Mouse (Mus musculus) midbrain, postnatal 0 days (tissue): ENCODE results near the gene Itgb7. TPM values are rescaled to one million over a fixed set of nuclear protein-coding genes. Genes with fewer than 3 reads are reported as not detected.

Experiments used
- ATAC-seq: fragments of 200-750 bp; cut with Nextera tagmentation; 2 replicates; pipeline ENCODE4 v1.8.0; 2017; ENCODE audit warnings: moderate number of reproducible peaks, mild to moderate bottlenecking, moderate TSS enrichment, moderate library complexity; ENCODE audit not compliant: low FRiP score
- DNase-seq: peaks from one replicate; pipeline ENCODE4 v3.0.0-alpha.2; 2015; ENCODE audit warnings: low spot score
- H3K27ac ChIP-seq: fragments of 300-500 bp; sonication (generic); 2 replicates; pipeline ENCODE4 v1.5.1; 2014; ENCODE audit warnings: low read depth, mild to moderate bottlenecking, low read length, mixed read lengths
- H3K27me3 ChIP-seq: fragments of 300-500 bp; sonication (generic); 2 replicates; pipeline ENCODE4 v1.6.1; 2014; ENCODE audit warnings: low read length, control low read depth, mixed read lengths; ENCODE audit not compliant: insufficient read depth
- H3K36me3 ChIP-seq: fragments of 300-500 bp; sonication (generic); 2 replicates; pipeline ENCODE4 v1.6.1; 2014; ENCODE audit warnings: low read length, control low read depth, mixed read lengths; ENCODE audit not compliant: insufficient read depth
- H3K4me1 ChIP-seq: fragments of 300-500 bp; sonication (generic); 2 replicates; pipeline ENCODE4 v1.6.1; 2014; ENCODE audit warnings: mild to moderate bottlenecking, control low read depth, antibody characterized with exemption, low read length, mixed read lengths; ENCODE audit not compliant: insufficient read depth
- H3K4me2 ChIP-seq: fragments of 300-500 bp; sonication (generic); 2 replicates; pipeline ENCODE4 v1.6.1; 2014; ENCODE audit warnings: low read depth, mild to moderate bottlenecking, low read length, mixed read lengths; ENCODE audit not compliant: poor library complexity, severe bottlenecking
- H3K4me3 ChIP-seq: fragments of 300-500 bp; sonication (generic); 2 replicates; pipeline ENCODE4 v1.5.1; 2014; ENCODE audit warnings: low read depth, mild to moderate bottlenecking, low read length, moderate library complexity
- H3K9ac ChIP-seq: fragments of 300-500 bp; sonication (generic); replicated peaks from 2 replicates; pipeline ENCODE4 v1.6.1; 2014; ENCODE audit warnings: mild to moderate bottlenecking, low read length, moderate library complexity, mixed read lengths; ENCODE audit not compliant: poor library complexity, severe bottlenecking
- H3K9me3 ChIP-seq: fragments of 300-500 bp; sonication (generic); 2 replicates; pipeline ENCODE4 v1.6.1; 2016; ENCODE audit warnings: low read length, control low read depth
- CTCF ChIP-seq: IDR thresholded peaks from 2 replicates; pipeline ENCODE4 v1.5.1; 2016; ENCODE audit warnings: antibody characterized with exemption, mild to moderate bottlenecking
- WGBS: fragments of 180-500 bp; shearing (Covaris S2); extraction: QIAGEN DNeasy Blood & Tissue Kit; methylation state at CpG from one replicate; pipeline ENCODE4 v1.1.7; 2014; 5-methylcytosine and 5-hydroxymethylcytosine counted together
- polyA plus RNA-seq: library from polyadenylated mRNA; unstranded; fragments of >200 nt; fragmentation: Nextera tagmentation; extraction: Ambion mirVana; gene quantifications from 2 replicates; pipeline ENCODE4 v1.2.1, GENCODE M21; 2015
- total RNA-seq: library from RNA; depleted of rRNA; stranded (reverse); fragments of >200 nt; gene quantifications from 2 replicates; pipeline ENCODE4 v1.2.3, GENCODE M21; 2014

The Itgb7 gene
- total and polyA plus RNA-seq, 2 experiments from 2014 or later, result 0.88 to 1.2 TPM

DNA sequence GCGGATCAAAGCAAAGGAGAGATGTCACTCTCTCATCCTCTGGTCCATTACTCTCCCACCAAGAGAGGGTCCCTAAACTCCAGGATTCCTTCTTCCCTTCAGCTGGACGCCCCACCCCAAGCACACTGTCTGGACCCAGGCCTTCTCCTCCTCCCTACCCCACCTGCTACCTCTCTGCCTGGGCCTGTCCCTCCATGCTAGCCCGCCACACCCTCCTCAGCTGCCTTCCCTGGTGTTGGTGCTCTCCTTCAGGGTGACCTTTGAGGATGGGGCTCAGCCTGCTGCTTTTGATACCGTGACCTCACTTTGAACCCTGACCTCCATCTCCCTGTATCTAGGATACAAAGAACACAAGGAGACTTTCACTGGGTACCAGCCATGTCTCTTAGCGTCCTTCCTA lies 18.8 kb upstream of the Itgb7 start:
- DNase-seq (no peak), ATAC-seq (no peak)
- Histone ChIP-seq H3K4me2 (no peak overlapping the region), H3K9me3 (no peaks in the 10 kb centered on the region), H3K27me3 (peaks cover 11% of the 10 kb centered on the region; the same call in 1 of the 2 replicates), H3K36me3 (no peaks in the 10 kb centered on the region), H3K4me1 (no peaks in the 10 kb centered on the region), H3K4me3 (no peak overlapping the region), H3K9ac (no peak overlapping the region), H3K27ac (no peak overlapping the region)
- WGBS, result 63% methylated on average over 5 of the region's 5 CpGs
- no peak for TF ChIP-seq CTCF

DNA sequence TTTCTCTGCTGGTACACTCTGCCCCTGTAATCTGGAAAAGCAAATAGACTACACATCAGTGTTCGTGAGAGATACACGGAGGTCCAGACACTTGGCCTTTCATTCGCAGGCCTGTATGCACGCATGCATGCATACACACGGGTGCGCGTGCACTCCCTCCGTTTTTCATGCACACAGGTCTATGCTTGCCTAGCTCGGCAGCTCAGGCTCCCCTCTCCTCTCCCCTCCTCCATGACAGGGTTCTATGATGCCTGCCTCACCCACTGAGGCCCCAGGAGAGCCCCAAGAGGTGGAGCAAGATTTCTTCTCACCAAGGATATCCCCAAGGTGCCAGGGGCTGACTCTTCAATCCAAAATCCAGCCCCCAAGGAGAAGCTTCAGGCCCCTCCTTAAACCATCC lies 18.2 kb upstream of the Itgb7 start:
- Histone ChIP-seq H3K9me3 (no peaks in the 10 kb centered on the region), H3K27ac (peak overlapping the region; percentile 26; the same call in 1 of the 2 replicates), H3K27me3 (peaks cover 11% of the 10 kb centered on the region), H3K36me3 (no peaks in the 10 kb centered on the region), H3K4me1 (peaks cover under 1% of the 10 kb centered on the region; the same call in 1 of the 2 replicates), H3K9ac (no peak overlapping the region), H3K4me2 (no peak overlapping the region), H3K4me3 (no peak overlapping the region)
- ATAC-seq, result no peak
- WGBS, result 56% methylated on average over 9 of the region's 9 CpGs
- no peak for DNase-seq
- no peak for TF ChIP-seq CTCF

DNA sequence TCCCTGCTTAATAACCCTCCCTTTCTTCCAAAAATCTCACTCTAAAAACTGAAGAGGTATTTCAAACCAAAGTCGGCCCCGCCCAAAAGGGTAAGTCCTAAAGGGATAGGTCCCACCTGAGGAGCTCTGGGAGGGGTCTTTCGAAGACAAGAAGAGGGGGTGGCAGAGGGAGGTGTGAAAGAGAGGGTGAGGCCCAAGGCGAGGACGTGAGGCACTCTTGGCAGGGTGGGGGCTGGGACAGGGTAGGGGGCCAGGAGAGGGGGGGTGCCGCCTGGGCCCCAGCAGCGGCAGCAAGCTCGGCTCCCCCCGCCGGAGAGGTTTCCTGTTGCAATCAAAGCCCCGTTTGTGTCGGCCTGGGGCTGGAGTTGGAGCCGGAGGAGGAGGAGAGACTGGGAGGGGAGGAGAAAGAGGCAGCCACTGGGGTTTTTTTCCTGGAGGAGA lies 17.5 kb upstream of the Itgb7 start:
- Histone ChIP-seq H3K4me3 (no peak overlapping the region), H3K4me2 (0 out of 2 replicates have a peak overlapping the region, but pooled peaks have one; percentile 9), H3K27me3 (peaks cover 13% of the 10 kb centered on the region), H3K36me3 (no peaks in the 10 kb centered on the region), H3K27ac (no peak overlapping the region), H3K4me1 (peaks cover 3% of the 10 kb centered on the region; the same call in 1 of the 2 replicates), H3K9ac (no peak overlapping the region), H3K9me3 (no peaks in the 10 kb centered on the region)
- no peak for DNase-seq
- 2% methylated on average over 11 of the region's 13 CpGs for WGBS
- no peak for TF ChIP-seq CTCF
- no peak for ATAC-seq

DNA sequence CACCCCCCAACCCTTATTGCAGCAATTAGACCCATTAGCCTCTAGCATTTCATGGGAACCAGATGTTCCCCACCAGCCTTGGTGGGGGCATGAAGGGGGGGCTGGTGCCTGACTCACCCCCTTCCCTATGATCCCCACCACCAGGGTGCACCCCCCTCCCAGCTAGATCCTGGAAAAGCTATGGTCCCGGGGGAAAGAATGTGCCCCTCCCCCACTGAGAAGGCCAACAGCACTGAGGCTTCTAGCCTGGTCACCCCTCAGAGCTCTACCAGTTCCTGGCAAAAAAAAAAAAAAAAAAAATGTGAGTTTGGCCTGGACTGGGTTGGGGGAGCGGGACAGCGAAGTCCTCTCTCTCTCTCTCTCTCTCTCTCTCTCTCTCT lies 17.1 kb upstream of the Itgb7 start:
- H3K36me3 ChIP-seq, result no peaks in the 10 kb centered on the region
- H3K9me3 ChIP-seq, result no peaks in the 10 kb centered on the region
- WGBS, result 8% methylated on average over 3 of the region's 3 CpGs
- H3K4me3 ChIP-seq, result no peak overlapping the region
- ATAC-seq, result no peak
- H3K4me1 ChIP-seq, result peaks cover 3% of the 10 kb centered on the region; the same call in 1 of the 2 replicates
- peaks cover 17% of the 10 kb centered on the region for H3K27me3 ChIP-seq
- TF ChIP-seq CTCF, result no peak
- H3K27ac ChIP-seq, result no peak overlapping the region
- no peak for DNase-seq
- no peak overlapping the region for H3K9ac ChIP-seq
- H3K4me2 ChIP-seq, result no peak overlapping the region

DNA sequence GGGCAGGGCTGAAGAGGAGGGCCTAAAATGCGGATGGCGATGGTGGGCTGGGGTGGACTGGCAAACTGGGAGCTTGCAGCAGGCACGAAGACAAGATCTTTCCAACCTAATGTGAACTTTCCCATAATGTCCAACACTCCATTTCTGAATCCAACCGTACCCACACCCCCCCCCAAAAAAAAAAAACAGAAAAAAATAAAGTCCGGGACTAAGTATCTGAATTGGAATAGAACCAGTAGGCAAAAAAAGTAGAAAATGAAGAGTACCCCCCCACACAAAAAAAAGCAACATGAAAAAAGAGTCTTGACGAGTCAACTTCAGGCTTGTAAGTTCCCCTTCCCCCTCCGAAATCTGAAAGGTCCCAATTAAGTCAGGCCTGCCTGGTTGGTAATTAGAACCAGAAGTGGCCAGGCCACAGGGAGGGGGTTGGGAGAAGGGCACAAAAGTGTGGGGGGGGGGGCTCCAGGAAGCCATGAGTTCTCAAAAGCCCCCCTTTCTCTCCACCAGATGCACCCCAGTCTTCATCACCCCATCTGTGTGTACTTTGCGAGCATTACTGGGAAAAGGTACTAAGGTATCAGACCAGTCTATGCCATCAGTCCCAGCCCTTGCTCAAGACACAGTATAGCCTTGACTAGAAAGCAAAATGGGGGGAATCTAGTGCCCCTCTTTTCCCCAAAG lies 16.5 kb upstream of the Itgb7 start:
- peaks cover 23% of the 10 kb centered on the region for H3K27me3 ChIP-seq
- TF ChIP-seq CTCF, result no peak
- DNase-seq (no peak), ATAC-seq (no peak)
- 12% methylated on average over 8 of the region's 8 CpGs for WGBS
- H3K27ac ChIP-seq, result no peak overlapping the region
- H3K4me1 ChIP-seq, result peaks cover 6% of the 10 kb centered on the region; the same call in 1 of the 2 replicates
- H3K9ac ChIP-seq, result no peak overlapping the region; the same call in 1 of the 2 replicates
- H3K4me3 ChIP-seq, result peak overlapping the region; percentile 50
- no peaks in the 10 kb centered on the region for H3K9me3 ChIP-seq
- peak overlapping the region; percentile 93 for H3K4me2 ChIP-seq
- no peaks in the 10 kb centered on the region for H3K36me3 ChIP-seq
